Mouse (Mus musculus): ENCODE measurements around the gene 1810062G17Rik. TPM values are rescaled to one million over a fixed set of nuclear protein-coding genes. Genes with fewer than 3 reads are reported as not detected.

The 1810062G17Rik gene
- polyA plus RNA-seq, 1 experiment from 2014 or later: 0.40 TPM

- Histone ChIP-seq H3K4me1 (ENCODE audit: control insufficient read depth, insufficient read depth, low read length) (no peaks in the 10 kb centered on the region; the same call in 1 of the 2 replicates), H3K9ac (ENCODE audit: low read length) (no peak overlapping the region), H3K9me3 (ENCODE audit: control insufficient read depth, low read length) (no peaks in the 10 kb centered on the region), H3K4me2 (no peak overlapping the region), H3K27me3 (ENCODE audit: control insufficient read depth, insufficient read depth, low read length) (no peaks in the 10 kb centered on the region), H3K36me3 (ENCODE audit: control insufficient read depth, insufficient read depth, low read length) (no peaks in the 10 kb centered on the region), H3K4me3 (ENCODE audit: low read depth, low read length) (no peak overlapping the region), H3K27ac (ENCODE audit: low read depth, low read length) (no peak overlapping the region)
- 89% methylated on average over 1 of the region's 1 CpGs for WGBS
- DNase-seq (ENCODE audit: low spot score, missing footprints) (no peak), ATAC-seq (ENCODE audit: low FRiP score) (no peak)
Measured at GRCm38 (mm10) chr3:36452502-36452901, 23.2 kb upstream of the 1810062G17Rik start.

DNA sequence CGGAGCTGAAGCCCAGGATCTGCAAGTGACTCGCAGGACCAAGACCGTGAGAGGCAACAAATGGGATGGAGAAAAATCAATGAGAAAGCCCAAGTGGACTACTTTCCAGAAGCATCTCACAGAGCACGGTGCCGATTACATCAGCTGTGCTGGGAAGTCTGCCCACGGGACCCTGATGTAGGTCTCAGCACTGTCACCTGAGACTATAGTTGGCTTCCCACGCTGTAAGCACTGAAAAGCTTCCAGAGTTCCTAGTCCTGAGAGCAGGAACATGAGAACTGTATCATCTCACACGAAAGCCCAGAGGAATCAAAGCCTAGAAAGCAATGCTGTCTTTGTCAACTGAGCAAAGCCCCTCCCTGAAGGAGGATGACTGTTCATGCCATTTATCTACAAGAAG lies 20.6 kb upstream of the 1810062G17Rik start:
- no peak for DNase-seq (ENCODE audit: low spot score, missing footprints)
- Histone ChIP-seq H3K4me1 (ENCODE audit: control insufficient read depth, insufficient read depth, low read length) (no peaks in the 10 kb centered on the region), H3K9ac (ENCODE audit: low read length) (no peak overlapping the region), H3K27me3 (ENCODE audit: control insufficient read depth, insufficient read depth, low read length) (no peaks in the 10 kb centered on the region), H3K4me3 (ENCODE audit: low read depth, low read length) (no peak overlapping the region), H3K9me3 (ENCODE audit: control insufficient read depth, low read length) (no peaks in the 10 kb centered on the region), H3K27ac (ENCODE audit: low read depth, low read length) (no peak overlapping the region), H3K36me3 (ENCODE audit: control insufficient read depth, insufficient read depth, low read length) (no peaks in the 10 kb centered on the region), H3K4me2 (no peak overlapping the region)
- ATAC-seq (ENCODE audit: low FRiP score): no peak
- 93% methylated on average over 8 of the region's 8 CpGs for WGBS

DNA sequence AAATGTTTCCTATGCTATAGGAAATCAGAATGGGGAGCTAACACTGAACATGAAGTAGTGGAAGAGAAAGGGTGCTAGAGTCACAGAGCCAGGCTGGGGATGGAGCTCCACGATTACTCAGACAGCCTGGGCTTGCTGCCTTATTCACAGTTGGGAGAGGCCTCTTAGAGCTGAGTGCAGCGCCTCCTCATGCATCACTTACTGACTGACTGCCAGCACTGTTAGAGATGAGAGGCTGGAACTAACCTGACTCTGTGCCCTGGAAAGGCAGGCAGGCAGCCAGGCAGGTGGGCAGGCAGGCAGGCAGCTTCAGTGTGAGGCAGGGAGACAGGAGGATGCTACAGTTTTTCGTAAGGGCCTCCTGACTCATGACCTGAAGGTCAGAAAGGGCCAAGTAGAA lies 20.2 kb upstream of the 1810062G17Rik start:
- no peak overlapping the region for H3K4me3 ChIP-seq (ENCODE audit: low read depth, low read length)
- no peaks in the 10 kb centered on the region for H3K4me1 ChIP-seq (ENCODE audit: control insufficient read depth, insufficient read depth, low read length)
- ATAC-seq (ENCODE audit: low FRiP score) (no peak), DNase-seq (ENCODE audit: low spot score, missing footprints) (no peak)
- 64% methylated on average over 3 of the region's 3 CpGs for WGBS
- no peaks in the 10 kb centered on the region for H3K27me3 ChIP-seq (ENCODE audit: control insufficient read depth, insufficient read depth, low read length)
- H3K9me3 ChIP-seq (ENCODE audit: control insufficient read depth, low read length): no peaks in the 10 kb centered on the region
- H3K36me3 ChIP-seq (ENCODE audit: control insufficient read depth, insufficient read depth, low read length): no peaks in the 10 kb centered on the region
- no peak overlapping the region for H3K4me2 ChIP-seq
- H3K27ac ChIP-seq (ENCODE audit: low read depth, low read length): no peak overlapping the region
- H3K9ac ChIP-seq (ENCODE audit: low read length): no peak overlapping the region

GRCm38 (mm10) chr3:36460717-36461116 lies 15.0 kb upstream of the 1810062G17Rik start:
- no peak for ATAC-seq (ENCODE audit: low FRiP score)

GRCm38 (mm10) chr3:36461819-36462218 lies 13.9 kb upstream of the 1810062G17Rik start:
- ATAC-seq (ENCODE audit: low FRiP score) (no peak), DNase-seq (ENCODE audit: low spot score, missing footprints) (no peak)
- Histone ChIP-seq H3K9ac (ENCODE audit: low read length) (no peak overlapping the region), H3K9me3 (ENCODE audit: control insufficient read depth, low read length) (no peaks in the 10 kb centered on the region), H3K4me3 (ENCODE audit: low read depth, low read length) (no peak overlapping the region), H3K36me3 (ENCODE audit: control insufficient read depth, insufficient read depth, low read length) (no peaks in the 10 kb centered on the region; the same call in 1 of the 2 replicates), H3K4me2 (no peak overlapping the region), H3K4me1 (ENCODE audit: control insufficient read depth, insufficient read depth, low read length) (no peaks in the 10 kb centered on the region), H3K27me3 (ENCODE audit: control insufficient read depth, insufficient read depth, low read length) (no peaks in the 10 kb centered on the region), H3K27ac (ENCODE audit: low read depth, low read length) (no peak overlapping the region)
- 85% methylated on average over 5 of the region's 5 CpGs for WGBS

More at GRCm38 (mm10) chr3:36460717-36461116, 15.0 kb upstream of the 1810062G17Rik start:
- no peak for DNase-seq (ENCODE audit: low spot score, missing footprints)
- H3K4me3 ChIP-seq (ENCODE audit: low read depth, low read length): no peak overlapping the region
- 95% methylated on average over 7 of the region's 7 CpGs for WGBS
- no peak overlapping the region for H3K27ac ChIP-seq (ENCODE audit: low read depth, low read length)
- no peak overlapping the region for H3K4me2 ChIP-seq
- no peaks in the 10 kb centered on the region for H3K9me3 ChIP-seq (ENCODE audit: control insufficient read depth, low read length)
- H3K36me3 ChIP-seq (ENCODE audit: control insufficient read depth, insufficient read depth, low read length): no peaks in the 10 kb centered on the region; the same call in 1 of the 2 replicates
- no peaks in the 10 kb centered on the region for H3K27me3 ChIP-seq (ENCODE audit: control insufficient read depth, insufficient read depth, low read length)
- H3K4me1 ChIP-seq (ENCODE audit: control insufficient read depth, insufficient read depth, low read length): no peaks in the 10 kb centered on the region
- H3K9ac ChIP-seq (ENCODE audit: low read length): no peak overlapping the region

GRCm38 (mm10) chr3:36462348-36462747 lies 13.4 kb upstream of the 1810062G17Rik start:
- Histone ChIP-seq H3K27me3 (ENCODE audit: control insufficient read depth, insufficient read depth, low read length) (no peaks in the 10 kb centered on the region), H3K9ac (ENCODE audit: low read length) (no peak overlapping the region), H3K4me1 (ENCODE audit: control insufficient read depth, insufficient read depth, low read length) (no peaks in the 10 kb centered on the region), H3K9me3 (ENCODE audit: control insufficient read depth, low read length) (no peaks in the 10 kb centered on the region), H3K4me3 (ENCODE audit: low read depth, low read length) (no peak overlapping the region), H3K27ac (ENCODE audit: low read depth, low read length) (no peak overlapping the region), H3K36me3 (ENCODE audit: control insufficient read depth, insufficient read depth, low read length) (no peaks in the 10 kb centered on the region; the same call in 1 of the 2 replicates), H3K4me2 (no peak overlapping the region)
- 42% methylated on average over 1 of the region's 1 CpGs for WGBS
- DNase-seq (ENCODE audit: low spot score, missing footprints) (no peak), ATAC-seq (ENCODE audit: low FRiP score) (no peak)

DNA sequence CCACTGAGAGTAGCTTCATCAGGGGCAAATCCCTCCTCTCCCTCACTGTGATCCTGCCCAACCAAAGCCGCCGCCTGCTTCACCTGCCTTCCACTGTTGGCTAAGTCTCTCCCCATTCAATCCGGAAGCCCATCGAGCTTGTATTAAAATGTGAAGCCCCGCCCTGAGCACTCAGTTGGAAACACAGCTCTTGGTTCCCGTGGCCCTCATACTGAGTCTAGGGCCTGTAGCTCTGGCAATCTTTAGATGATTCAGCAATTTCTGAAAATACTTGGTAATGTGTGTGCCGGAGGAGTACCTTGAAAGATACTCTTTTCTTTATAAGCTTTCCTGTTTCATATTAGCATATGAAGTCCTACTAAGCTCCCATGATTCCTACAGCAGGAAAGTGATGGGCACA lies 10.2 kb upstream of the 1810062G17Rik start:
- WGBS: 61% methylated on average over 7 of the region's 7 CpGs

GRCm38 (mm10) chr3:36467632-36468031 lies 8.1 kb upstream of the 1810062G17Rik start:
- no peak overlapping the region for H3K9ac ChIP-seq (ENCODE audit: low read length)
- H3K9me3 ChIP-seq (ENCODE audit: control insufficient read depth, low read length): no peaks in the 10 kb centered on the region
- 91% methylated on average over 7 of the region's 7 CpGs for whole genome bisulfite sequencing
- H3K4me1 ChIP-seq (ENCODE audit: control insufficient read depth, insufficient read depth, low read length): no peaks in the 10 kb centered on the region
- no peak overlapping the region for H3K4me2 ChIP-seq
- no peak for ATAC-seq (ENCODE audit: low FRiP score)
- no peaks in the 10 kb centered on the region for H3K36me3 ChIP-seq (ENCODE audit: control insufficient read depth, insufficient read depth, low read length)
- no peak for DNase-seq (ENCODE audit: low spot score, missing footprints)
- no peak overlapping the region for H3K27ac ChIP-seq (ENCODE audit: low read depth, low read length)
- no peaks in the 10 kb centered on the region for H3K27me3 ChIP-seq (ENCODE audit: control insufficient read depth, insufficient read depth, low read length)
- no peak overlapping the region for H3K4me3 ChIP-seq (ENCODE audit: low read depth, low read length)

More for the DNA sequence above, 10.2 kb upstream of the 1810062G17Rik start:
- H3K4me1 ChIP-seq (ENCODE audit: control insufficient read depth, insufficient read depth, low read length): no peaks in the 10 kb centered on the region
- no peak overlapping the region for H3K27ac ChIP-seq (ENCODE audit: low read depth, low read length)
- H3K9me3 ChIP-seq (ENCODE audit: control insufficient read depth, low read length): no peaks in the 10 kb centered on the region
- H3K9ac ChIP-seq (ENCODE audit: low read length): no peak overlapping the region
- DNase-seq (ENCODE audit: low spot score, missing footprints) (no peak), ATAC-seq (ENCODE audit: low FRiP score) (no peak)
- H3K4me3 ChIP-seq (ENCODE audit: low read depth, low read length): no peak overlapping the region
- no peaks in the 10 kb centered on the region for H3K27me3 ChIP-seq (ENCODE audit: control insufficient read depth, insufficient read depth, low read length)
- H3K4me2 ChIP-seq: no peak overlapping the region
- H3K36me3 ChIP-seq (ENCODE audit: control insufficient read depth, insufficient read depth, low read length): no peaks in the 10 kb centered on the region; the same call in 1 of the 2 replicates

DNA sequence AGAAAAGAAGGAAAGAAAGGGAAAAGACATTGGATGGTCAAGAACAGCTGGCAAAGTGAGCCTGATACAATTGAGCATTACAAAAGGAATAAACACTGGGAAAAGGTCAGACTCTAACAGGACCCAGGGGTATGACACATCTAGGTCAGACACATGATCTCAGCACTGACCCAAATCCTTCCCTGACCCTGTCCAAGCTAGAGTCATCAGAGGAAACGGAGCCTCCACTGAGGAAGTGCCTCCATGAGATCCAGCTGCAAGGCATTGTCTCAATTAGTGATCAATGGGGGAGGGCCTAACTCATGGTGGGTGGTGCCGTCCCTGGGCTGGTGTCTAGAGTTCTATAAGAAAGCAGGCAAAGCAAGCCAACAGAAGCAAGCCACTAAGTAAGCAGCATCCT lies 6.9 kb upstream of the 1810062G17Rik start:
- H3K27ac ChIP-seq (ENCODE audit: low read depth, low read length): no peak overlapping the region
- H3K27me3 ChIP-seq (ENCODE audit: control insufficient read depth, insufficient read depth, low read length): no peaks in the 10 kb centered on the region
- no peak overlapping the region for H3K9ac ChIP-seq (ENCODE audit: low read length)
- no peak overlapping the region for H3K4me2 ChIP-seq
- no peak overlapping the region for H3K4me3 ChIP-seq (ENCODE audit: low read depth, low read length)
- DNase-seq (ENCODE audit: low spot score, missing footprints) (no peak), ATAC-seq (ENCODE audit: low FRiP score) (no peak)
- H3K4me1 ChIP-seq (ENCODE audit: control insufficient read depth, insufficient read depth, low read length): no peaks in the 10 kb centered on the region
- 52% methylated on average over 2 of the region's 2 CpGs for WGBS
- H3K9me3 ChIP-seq (ENCODE audit: control insufficient read depth, low read length): no peaks in the 10 kb centered on the region
- no peaks in the 10 kb centered on the region for H3K36me3 ChIP-seq (ENCODE audit: control insufficient read depth, insufficient read depth, low read length)
